Mouse (Mus musculus) neural tube, embryonic 12.5 days (tissue): Measurements from ENCODE around the gene Calcoco1. TPM values are rescaled to one million over a fixed set of nuclear protein-coding genes. Genes with fewer than 3 reads are reported as not detected.
"Not testable (repeated sequence)": the region's sequence is repeated elsewhere in the genome, so short reads cannot be mapped to it uniquely, and the experiment has no call there.

Source experiments
- ATAC-seq: fragments of 200-750 bp; cut with Nextera tagmentation; 2 replicates; pipeline ENCODE4 v1.8.0; 2017; ENCODE audit warnings: low read depth, mild to moderate bottlenecking, moderate TSS enrichment, moderate library complexity; ENCODE audit not compliant: low FRiP score
- H3K27ac ChIP-seq: fragments of 300-500 bp; sonication (generic); 2 replicates; pipeline ENCODE4 v1.5.1; 2016
- H3K27me3 ChIP-seq: fragments of 300-500 bp; sonication (generic); replicated peaks from 2 replicates; pipeline ENCODE4 v1.6.1; 2016; ENCODE audit warnings: mild to moderate bottlenecking
- H3K36me3 ChIP-seq: fragments of 300-500 bp; sonication (generic); 2 replicates; pipeline ENCODE4 v1.6.1; 2016; ENCODE audit warnings: mild to moderate bottlenecking
- H3K4me1 ChIP-seq: fragments of 300-500 bp; sonication (generic); 2 replicates; pipeline ENCODE4 v1.6.1; 2016
- H3K4me2 ChIP-seq: fragments of 300-500 bp; sonication (generic); replicated peaks from 2 replicates; pipeline ENCODE4 v1.6.1; 2016; ENCODE audit warnings: mild to moderate bottlenecking
- H3K4me3 ChIP-seq: fragments of 300-500 bp; sonication (generic); 2 replicates; pipeline ENCODE4 v1.5.1; 2016
- H3K9ac ChIP-seq: fragments of 300-500 bp; sonication (generic); 2 replicates; pipeline ENCODE4 v1.6.1; 2016; ENCODE audit warnings: mild to moderate bottlenecking
- H3K9me3 ChIP-seq: fragments of 300-500 bp; sonication (generic); 2 replicates; pipeline ENCODE4 v1.6.1; 2016; ENCODE audit warnings: mild to moderate bottlenecking
- WGBS: fragments of 180-500 bp; shearing (Covaris S2); methylation state at CpG from one replicate; pipeline ENCODE4 v1.1.7; 2016; 5-methylcytosine and 5-hydroxymethylcytosine counted together
- polyA plus RNA-seq: library from polyadenylated mRNA; unstranded; fragments of >200 nt; fragmentation: Nextera tagmentation; extraction: Ambion mirVana; gene quantifications from 2 replicates; pipeline ENCODE4 v1.2.1, GENCODE M21; 2016

Calcoco1 gene
- polyA plus RNA-seq, 1 experiment from 2014 or later: 47.3 TPM

GRCm38 (mm10) chr15:102676345-102676744 is 45.6 kb downstream of the Calcoco1 start:
- no peaks in the 10 kb centered on the region for H3K36me3 ChIP-seq
- H3K4me2 ChIP-seq: no peak overlapping the region
- peaks cover 23% of the 10 kb centered on the region for H3K4me1 ChIP-seq
- no peaks in the 10 kb centered on the region for H3K9me3 ChIP-seq
- no peak overlapping the region for H3K4me3 ChIP-seq
- no peak for ATAC-seq
- H3K27ac ChIP-seq: no peak overlapping the region
- no peaks in the 10 kb centered on the region for H3K27me3 ChIP-seq
- no peak overlapping the region for H3K9ac ChIP-seq
- WGBS: 90% methylated on average over 2 of the region's 2 CpGs

- H3K36me3 ChIP-seq: no peaks in the 10 kb centered on the region
- WGBS: 4% methylated on average over 10 of the region's 10 CpGs
- H3K4me3 ChIP-seq: 0 out of 2 replicates have a peak overlapping the region, but pooled peaks have one; percentile 7
- H3K9me3 ChIP-seq: no peaks in the 10 kb centered on the region
- H3K27ac ChIP-seq: peak overlapping the region; percentile 54; the same call in 1 of the 2 replicates
- no peaks in the 10 kb centered on the region for H3K27me3 ChIP-seq
- H3K4me2 ChIP-seq: peak overlapping the region; percentile 74
- peaks cover 33% of the 10 kb centered on the region for H3K4me1 ChIP-seq
- ATAC-seq: peak; percentile 46
- no peak overlapping the region for H3K9ac ChIP-seq
These were observed 48.4 kb downstream of the Calcoco1 start for GRCm38 (mm10) chr15:102673548-102673947.

- Histone ChIP-seq H3K9ac (peak within 1 kb of the TSS; percentile 71), H3K4me1 (peaks cover 33% of the 10 kb centered on the region), H3K27ac (peak within 1 kb of the TSS; percentile 95), H3K9me3 (no peaks in the 10 kb centered on the region), H3K27me3 (no peaks in the 10 kb centered on the region), H3K4me2 (peak within 1 kb of the TSS; percentile 74), H3K4me3 (peak within 1 kb of the TSS; percentile 37), H3K36me3 (peaks cover 2% of the 10 kb centered on the region)
- ATAC-seq: peak; percentile 14; the same call in 1 of the 2 replicates
- WGBS: 2% methylated on average over 37 of the region's 37 CpGs
These were observed 49.5 kb downstream of the Calcoco1 start, which contains the start of gene Atp5g2 for GRCm38 (mm10) chr15:102672215-102673071. Gene Atp5g2 (minus strand): TSS chr15:102672352.

DNA sequence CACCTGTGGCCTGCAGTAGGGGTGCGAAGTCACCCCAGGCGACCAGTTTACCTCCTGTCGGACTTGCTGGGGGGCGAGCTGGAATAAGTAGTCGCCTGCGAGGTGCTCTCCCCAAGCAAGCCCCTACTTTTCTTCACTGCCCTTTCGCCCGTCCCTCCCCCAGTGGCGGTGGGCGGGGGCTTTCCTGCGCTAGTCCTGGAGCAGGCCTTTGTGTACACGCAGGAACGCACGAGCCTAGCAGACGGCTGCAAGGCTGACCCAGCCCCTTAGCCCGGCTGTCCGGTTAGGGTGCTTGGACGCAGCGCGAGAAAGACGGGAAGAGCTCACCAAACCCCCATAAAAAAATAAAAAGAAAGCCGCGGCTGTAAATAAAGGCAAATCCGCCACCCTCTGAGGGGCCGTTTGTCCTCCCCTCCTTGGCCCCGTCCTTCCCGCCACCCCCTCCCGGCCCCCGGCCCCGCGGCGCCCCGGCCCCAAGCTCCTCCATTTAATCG is 50.2 kb downstream of the Calcoco1 start:
- WGBS: under 1% methylated on average over 32 of the region's 34 CpGs
- Histone ChIP-seq H3K27me3 (no peaks in the 10 kb centered on the region), H3K9me3 (no peaks in the 10 kb centered on the region), H3K4me2 (peak overlapping the region; percentile 74), H3K4me1 (peaks cover 33% of the 10 kb centered on the region), H3K27ac (peak overlapping the region; percentile 95), H3K4me3 (peak overlapping the region; percentile 37), H3K36me3 (peaks cover 9% of the 10 kb centered on the region), H3K9ac (peak overlapping the region; percentile 71)
- ATAC-seq: peak; percentile 59

DNA sequence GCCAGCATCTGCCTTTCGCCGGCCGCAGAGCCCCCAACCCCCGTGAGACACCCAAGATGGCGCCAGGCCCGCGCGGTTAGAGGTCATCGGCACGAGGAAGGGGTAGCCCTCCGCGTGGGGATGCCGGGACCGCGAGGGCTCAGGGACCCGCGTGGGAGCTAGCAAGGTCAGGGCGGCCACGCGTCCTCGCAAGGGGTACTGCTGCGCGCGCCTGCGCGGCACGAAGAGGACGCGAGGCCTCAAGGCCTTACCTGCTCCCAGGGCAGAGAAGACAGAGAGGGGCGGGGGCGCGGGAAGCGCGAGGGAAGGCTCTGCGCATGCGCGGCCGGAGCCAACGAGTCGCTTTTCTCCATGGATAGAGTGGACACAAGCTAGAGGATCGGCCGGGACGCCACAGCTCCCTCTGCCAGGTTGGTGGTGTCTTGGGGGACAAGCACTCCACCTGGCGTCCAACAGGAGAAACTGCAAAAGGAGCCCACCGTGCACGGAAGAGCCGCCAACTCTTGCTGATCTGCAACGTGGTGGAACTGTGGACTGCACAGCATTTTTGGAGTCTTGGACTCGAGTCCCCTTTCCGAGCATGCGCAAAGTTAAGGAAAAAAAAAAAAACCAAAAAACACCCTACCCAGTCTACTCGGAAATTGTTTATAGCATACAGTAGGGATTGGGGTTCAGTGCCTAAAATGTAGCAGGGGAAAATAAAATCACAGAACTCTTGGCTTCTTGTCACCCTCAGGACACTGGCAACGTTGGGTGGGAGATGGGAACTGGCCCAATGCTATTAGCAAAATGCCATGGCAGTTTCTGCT is 51.0 kb downstream of the Calcoco1 start:
- Histone ChIP-seq H3K27ac (peak overlapping the region; percentile 95), H3K27me3 (no peaks in the 10 kb centered on the region), H3K9me3 (no peaks in the 10 kb centered on the region), H3K9ac (peak overlapping the region; percentile 94), H3K4me2 (peak overlapping the region; percentile 74), H3K4me1 (peaks cover 33% of the 10 kb centered on the region), H3K4me3 (peak overlapping the region; percentile 75), H3K36me3 (peaks cover 17% of the 10 kb centered on the region)
- ATAC-seq: peak; percentile 83
- under 1% methylated on average over 53 of the region's 53 CpGs for WGBS

- Histone ChIP-seq H3K4me3 (peak overlapping the region; percentile 75), H3K27me3 (no peaks in the 10 kb centered on the region), H3K4me2 (peak overlapping the region; percentile 67), H3K9me3 (no peaks in the 10 kb centered on the region), H3K27ac (peak overlapping the region; percentile 80; the same call in 1 of the 2 replicates), H3K4me1 (peaks cover 33% of the 10 kb centered on the region), H3K36me3 (peaks cover 22% of the 10 kb centered on the region), H3K9ac (peak overlapping the region; percentile 94)
- WGBS: 10% methylated on average over 6 of the region's 6 CpGs
- ATAC-seq: no peak
These were observed 51.7 kb downstream of the Calcoco1 start for GRCm38 (mm10) chr15:102670281-102670680.

DNA sequence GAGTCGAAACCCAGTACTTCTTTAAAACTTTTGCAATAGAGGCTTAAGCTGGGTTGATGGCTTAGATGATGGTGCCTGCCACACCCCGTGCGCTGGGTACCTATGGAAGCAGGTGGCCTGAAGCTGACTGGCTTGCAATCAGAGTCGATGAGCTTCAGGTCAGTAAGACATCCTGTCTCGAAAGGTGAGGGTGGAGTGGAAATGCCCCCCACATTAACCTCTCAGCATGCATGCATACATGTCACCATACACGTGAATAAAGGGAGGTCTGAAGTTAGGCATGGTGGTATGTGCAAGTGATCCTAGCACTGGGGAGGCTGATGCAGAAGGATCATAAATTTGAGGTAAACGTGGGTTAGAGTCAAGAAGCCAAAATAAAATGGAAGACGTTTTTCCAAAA is 52.4 kb downstream of the Calcoco1 start:
- Histone ChIP-seq H3K9ac (no peak overlapping the region), H3K4me3 (no peak overlapping the region), H3K27me3 (no peaks in the 10 kb centered on the region), H3K27ac (no peak overlapping the region), H3K36me3 (peaks cover 28% of the 10 kb centered on the region), H3K9me3 (no peaks in the 10 kb centered on the region), H3K4me2 (peak overlapping the region; percentile 67; the same call in 1 of the 2 replicates), H3K4me1 (peaks cover 33% of the 10 kb centered on the region)
- ATAC-seq: no peak
- WGBS: 81% methylated on average over 8 of the region's 8 CpGs

DNA sequence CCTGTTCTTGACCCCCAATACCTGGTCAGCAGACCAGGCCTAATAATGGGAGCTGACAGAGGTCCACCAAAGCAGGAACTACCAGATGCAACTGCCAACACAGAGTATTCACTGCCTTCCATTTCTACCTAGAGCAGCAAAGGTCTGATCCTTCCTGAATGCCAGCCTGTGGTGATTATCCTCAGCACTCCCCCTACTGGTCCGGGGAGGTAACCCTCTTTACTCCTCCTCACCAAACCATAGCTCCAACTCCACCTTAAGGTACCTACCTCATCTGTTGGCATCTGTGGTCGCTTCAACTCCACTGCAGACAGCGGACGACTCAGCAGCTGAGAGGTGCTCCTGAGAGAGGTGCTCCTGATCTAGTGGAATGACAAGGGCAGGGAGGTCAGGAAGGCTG is 56.5 kb downstream of the Calcoco1 start:
- WGBS: 62% methylated on average over 4 of the region's 4 CpGs
- Histone ChIP-seq H3K9me3 (no peaks in the 10 kb centered on the region), H3K36me3 (peaks cover 62% of the 10 kb centered on the region)

GRCm38 (mm10) chr15:102663825-102664224 is 58.2 kb downstream of the Calcoco1 start:
- no peak overlapping the region for H3K9ac ChIP-seq
- no peaks in the 10 kb centered on the region for H3K9me3 ChIP-seq
- 93% methylated on average over 8 of the region's 8 CpGs for WGBS
- ATAC-seq: no peak
- H3K27ac ChIP-seq: no peak overlapping the region
- no peak overlapping the region for H3K4me3 ChIP-seq
- no peaks in the 10 kb centered on the region for H3K4me1 ChIP-seq
- H3K36me3 ChIP-seq: peaks cover 71% of the 10 kb centered on the region
- H3K27me3 ChIP-seq: no peaks in the 10 kb centered on the region
- H3K4me2 ChIP-seq: no peak overlapping the region

More for the DNA sequence above, 56.5 kb downstream of the Calcoco1 start:
- no peak overlapping the region for H3K9ac ChIP-seq
- no peak overlapping the region for H3K27ac ChIP-seq
- no peak overlapping the region for H3K4me2 ChIP-seq
- no peak overlapping the region for H3K4me3 ChIP-seq
- no peak for ATAC-seq
- peaks cover 10% of the 10 kb centered on the region for H3K4me1 ChIP-seq
- no peaks in the 10 kb centered on the region for H3K27me3 ChIP-seq

GRCm38 (mm10) chr15:102662601-102663000 is 59.4 kb downstream of the Calcoco1 start:
- H3K36me3 ChIP-seq: peaks cover 70% of the 10 kb centered on the region
- H3K4me3 ChIP-seq, H3K4me1 ChIP-seq, ATAC-seq, H3K4me2 ChIP-seq, H3K27ac ChIP-seq, H3K9ac ChIP-seq, H3K9me3 ChIP-seq, H3K27me3 ChIP-seq: not testable (repeated sequence)
- WGBS: 83% methylated on average over 1 of the region's 2 CpGs

DNA sequence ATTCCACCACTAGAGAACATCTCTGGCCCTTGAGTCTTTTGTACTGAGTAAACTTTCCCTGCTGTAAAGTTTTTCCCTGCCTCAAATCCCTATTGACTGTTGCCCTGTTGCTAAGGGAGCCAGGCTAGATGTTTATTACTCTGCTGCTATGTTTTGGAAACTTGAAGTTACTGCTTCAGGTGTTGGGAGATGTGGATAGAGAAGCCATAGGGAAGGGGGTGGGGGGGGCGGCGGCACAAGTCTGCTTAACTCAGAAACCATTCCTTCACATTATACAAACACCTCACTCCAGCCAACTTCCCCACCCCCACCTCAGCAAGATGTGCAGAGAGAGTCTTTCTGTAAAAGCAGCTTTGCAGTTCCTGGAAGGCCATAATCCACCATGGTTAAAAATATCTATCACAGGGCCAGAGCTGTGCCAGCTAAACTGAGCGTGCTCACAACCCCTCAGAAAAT is 64.0 kb downstream of the Calcoco1 start:
- Histone ChIP-seq H3K27me3 (no peaks in the 10 kb centered on the region), H3K36me3 (peaks cover 26% of the 10 kb centered on the region), H3K4me1 (no peaks in the 10 kb centered on the region), H3K9ac (no peak overlapping the region), H3K27ac (no peak overlapping the region), H3K4me3 (no peak overlapping the region), H3K4me2 (no peak overlapping the region), H3K9me3 (no peaks in the 10 kb centered on the region)
- WGBS: 73% methylated on average over 3 of the region's 3 CpGs
- no peak for ATAC-seq
